8 mouse cellular contexts compared by ENCODE assay signal in genomic region chr11:45944643-45945156, GRCm38 (mm10). TPM values are rescaled to one million over a fixed set of nuclear protein-coding genes. Genes with fewer than 3 reads are reported as not detected.
DNase-seq lines count a peak whose midpoint lies in the region; ATAC-seq and TF ChIP-seq lines count a peak whose summit lies in the region.

TSS of gene Lsm11 (minus strand) at chr11:45944935.

- H3K27me3 ChIP-seq in CH12.LX (replicated peaks) = no peaks in the 10 kb centered on the region
- no peaks in the 10 kb centered on the region for H3K27me3 ChIP-seq in forebrain, embryonic 12.5 days
- H3K27me3 ChIP-seq in liver, postnatal 0 days (ENCODE audit: insufficient read depth, low read length) = no peaks in the 10 kb centered on the region
- H3K27me3 ChIP-seq in neural tube, embryonic 14.5 days (ENCODE audit: control insufficient read depth, insufficient read depth, low read length) = no peaks in the 10 kb centered on the region

- dilution Hi-C loops in CH12.LX (cut with MboI; ENCODE audit: extremely low pct_ligation_motif_present, extremely low pct_unique_long_range_greater_than_20kb, low sequenced_read_pairs) = no loop called here

- TF ChIP-seq CTCF in CH12.LX (conservative IDR thresholded peaks at IDR 0.05 in 1 of 2, IDR thresholded peaks at IDR 0.05 in 1 of 2; ENCODE audit: low read depth in 2 of 2, low read length in 2 of 2) = peak; percentile 82 to 100
- peak; percentile 100 for TF ChIP-seq CTCF in liver, postnatal 0 days (IDR thresholded peaks at IDR 0.05; ENCODE audit: low read depth)

- WGBS in forebrain, embryonic 12.5 days = 0% methylated on average over 31 of the region's 55 CpGs
- under 1% methylated on average over 55 of the region's 55 CpGs for WGBS in large intestine, adult 2 months
- WGBS in liver, postnatal 0 days (ENCODE audit: insufficient replicate concordance) = under 1% methylated on average over 46 of the region's 55 CpGs
- WGBS in neural tube, embryonic 14.5 days = under 1% methylated on average over 54 of the region's 55 CpGs

- H3K4me2 ChIP-seq in CH12.LX (ENCODE audit: insufficient read depth, low read depth, poor library complexity, severe bottlenecking) = peak within 1 kb of the TSS; percentile 81
- H3K4me2 ChIP-seq in forebrain, embryonic 12.5 days = peak within 1 kb of the TSS; percentile 91
- H3K4me2 ChIP-seq in liver, postnatal 0 days (ENCODE audit: low read depth, low read length) = peak within 1 kb of the TSS; percentile 100
- H3K4me2 ChIP-seq in neural tube, embryonic 14.5 days (ENCODE audit: low read depth, low read length) = peak within 1 kb of the TSS; percentile 74

- H3K9ac ChIP-seq in CH12.LX (ENCODE audit: insufficient read depth, low read depth) = peak within 1 kb of the TSS; percentile 76
- H3K9ac ChIP-seq in forebrain, embryonic 12.5 days = peak within 1 kb of the TSS; percentile 81
- peak within 1 kb of the TSS; percentile 91 for H3K9ac ChIP-seq in liver, postnatal 0 days (replicated peaks)
- peak within 1 kb of the TSS; percentile 82 for H3K9ac ChIP-seq in neural tube, embryonic 14.5 days (replicated peaks; ENCODE audit: low read depth, low read length)

- TF ChIP-seq RAD21 in CH12.LX (IDR thresholded peaks at IDR 0.05; ENCODE audit: low read depth, low read length) = peak; percentile 89

- H3K36me3 ChIP-seq in CH12.LX (replicated peaks in 1 of 2; ENCODE audit: control insufficient read depth in 1 of 2, insufficient read depth in 1 of 2, low read length in 1 of 2) = peaks cover 18 to 59% of the 10 kb centered on the region in 2 experiments
- H3K36me3 ChIP-seq in forebrain, embryonic 12.5 days (replicated peaks) = peaks cover 6% of the 10 kb centered on the region
- peaks cover 4% of the 10 kb centered on the region for H3K36me3 ChIP-seq in liver, postnatal 0 days (replicated peaks; ENCODE audit: insufficient read depth, low read length)
- H3K36me3 ChIP-seq in neural tube, embryonic 14.5 days (ENCODE audit: control insufficient read depth, insufficient read depth, low read length) = no peaks in the 10 kb centered on the region

- intact Hi-C loops in heart, postnatal 10 days (cut with DNase I) = loop anchor here (1.0 to 5.0 kb wide), 2 partner anchors 183 to 272 kb away; no protein-coding TSS in a partner anchor

- H3K9me3 ChIP-seq in CH12.LX (replicated peaks; ENCODE audit: low read length) = no peaks in the 10 kb centered on the region
- H3K9me3 ChIP-seq in forebrain, embryonic 12.5 days = no peaks in the 10 kb centered on the region
- no peaks in the 10 kb centered on the region for H3K9me3 ChIP-seq in liver, postnatal 0 days (ENCODE audit: low read length)
- no peaks in the 10 kb centered on the region for H3K9me3 ChIP-seq in neural tube, embryonic 14.5 days (ENCODE audit: control insufficient read depth, low read length)

- H3K4me1 ChIP-seq in CH12.LX (ENCODE audit: control insufficient read depth in 1 of 2, insufficient read depth in 2 of 2) = peaks cover 0 to 24% of the 10 kb centered on the region in 2 experiments; a peak in 3 of 4 replicates
- H3K4me1 ChIP-seq in forebrain, embryonic 12.5 days = peaks cover 17% of the 10 kb centered on the region
- peaks cover 9% of the 10 kb centered on the region for H3K4me1 ChIP-seq in liver, postnatal 0 days (ENCODE audit: insufficient read depth)
- H3K4me1 ChIP-seq in neural tube, embryonic 14.5 days (ENCODE audit: control insufficient read depth, insufficient read depth, low read length) = peaks cover 9% of the 10 kb centered on the region; the same call in 1 of the 2 replicates

- H3K27ac ChIP-seq in CH12.LX (ENCODE audit: insufficient read depth, low read depth) = no peak within 1 kb of the TSS
- peak within 1 kb of the TSS; percentile 56; the same call in 1 of the 2 replicates for H3K27ac ChIP-seq in forebrain, embryonic 12.5 days
- H3K27ac ChIP-seq in liver, postnatal 0 days (ENCODE audit: low read depth) = peak within 1 kb of the TSS; percentile 60
- peak within 1 kb of the TSS; percentile 78 for H3K27ac ChIP-seq in neural tube, embryonic 14.5 days (ENCODE audit: low read depth, low read length)

- peak within 1 kb of the TSS; percentile 71 to 92 (median 79) for H3K4me3 ChIP-seq in CH12.LX (replicated peaks in 1 of 3; ENCODE audit: low read depth in 2 of 3, low read length in 2 of 3, poor library complexity in 1 of 3)
- peak within 1 kb of the TSS; percentile 84 for H3K4me3 ChIP-seq in forebrain, embryonic 12.5 days (replicated peaks)
- peak within 1 kb of the TSS; percentile 96 for H3K4me3 ChIP-seq in liver, postnatal 0 days (ENCODE audit: low read depth, low read length)
- peak within 1 kb of the TSS; percentile 94 for H3K4me3 ChIP-seq in neural tube, embryonic 14.5 days (ENCODE audit: low read depth, low read length)

- in situ Hi-C loops in CH12.LX (cut with MboI; ENCODE audit: low pct_ligation_motif_present, low pct_unique_long_range_greater_than_20kb, low sequenced_read_pairs) = no loop called here

- DNase-seq in CH12.LX (ENCODE audit: extremely low read depth) = peak; percentile 95
- peak; percentile 87 for DNase-seq in c-Kit-positive CD71-positive TER-119-negative erythroid progenitor cells, embryonic 14.5 days (ENCODE audit: low read depth)
- DNase-seq in heart, postnatal 10 days = peak; percentile 97 to 99
- peak; percentile 83 for DNase-seq in large intestine, adult 2 months (ENCODE audit: low read depth, low spot score)
- peak; percentile 99 for DNase-seq in liver, postnatal 0 days
- DNase-seq in testis, postnatal 10 days (ENCODE audit: low spot score) = peak; percentile 99

- TF ChIP-seq EP300 in CH12.LX (IDR thresholded peaks at IDR 0.05; ENCODE audit: low read length) = no peak
- no peak for TF ChIP-seq EP300 in liver, postnatal 0 days (IDR thresholded peaks at IDR 0.05; ENCODE audit: low read depth)

- peak; percentile 67; the same call in 1 of the 2 replicates for TF ChIP-seq POLR2A in CH12.LX (IDR thresholded peaks at IDR 0.05; ENCODE audit: low read depth, low read length)

- peak; percentile 87 for ATAC-seq in forebrain, embryonic 12.5 days (ENCODE audit: low FRiP score)
- peak; percentile 97 for ATAC-seq in liver, postnatal 0 days
- ATAC-seq in neural tube, embryonic 14.5 days (ENCODE audit: low read depth) = peak; percentile 87

- H3K79me2 ChIP-seq in CH12.LX (replicated peaks; ENCODE audit: control insufficient read depth, extremely low read depth, insufficient read depth, poor library complexity, severe bottlenecking) = no peaks in the 10 kb centered on the region

TF ChIP-seq in CH12.LX, 34 proteins besides CTCF, POLR2A, EP300 and RAD21 (continues in another document):
- TF ChIP-seq NRF1 (IDR thresholded peaks at IDR 0.05; ENCODE audit: low read depth, low read length) = peak; percentile 94
- TF ChIP-seq E2F4 (IDR thresholded peaks at IDR 0.05; ENCODE audit: insufficient replicate concordance, low read depth, low read length) = no peak
- TF ChIP-seq ZNF384 (IDR thresholded peaks at IDR 0.05; ENCODE audit: low read depth, low read length) = 0 out of 2 replicates have a peak, but pooled peaks have one; percentile 17
- TF ChIP-seq USF1 (IDR thresholded peaks at IDR 0.05; ENCODE audit: low read depth, low read length) = no peak; the same call in 1 of the 2 replicates
- peak; percentile 85; the same call in 1 of the 2 replicates for TF ChIP-seq MAZ (IDR thresholded peaks at IDR 0.05; ENCODE audit: low read depth, low read length)
- peak; percentile 25; the same call in 1 of the 2 replicates for TF ChIP-seq ZMIZ1 (IDR thresholded peaks at IDR 0.05; ENCODE audit: low read depth, low read length)
- no peak for TF ChIP-seq MAFK (IDR thresholded peaks at IDR 0.05; ENCODE audit: insufficient replicate concordance, low read length)
- peak; percentile 69; the same call in 1 of the 2 replicates for TF ChIP-seq IRF4 (IDR thresholded peaks at IDR 0.05; ENCODE audit: low read depth, low read length)
- peak; percentile 61 for TF ChIP-seq HCFC1 (IDR thresholded peaks at IDR 0.05; ENCODE audit: low read depth, low read length)
- TF ChIP-seq SIN3A (IDR thresholded peaks at IDR 0.05; ENCODE audit: low read length) = peak; percentile 84
- TF ChIP-seq MAX (IDR thresholded peaks at IDR 0.05; ENCODE audit: low read length) = peak; percentile 72
- peak; percentile 84 for TF ChIP-seq MEF2A (IDR thresholded peaks at IDR 0.05; ENCODE audit: borderline replicate concordance, low read depth, low read length)
- TF ChIP-seq MYC (IDR thresholded peaks at IDR 0.05; ENCODE audit: low read depth, low read length) = peak; percentile 82; the same call in 1 of the 2 replicates
- no peak for TF ChIP-seq KAT2A (IDR thresholded peaks at IDR 0.05; ENCODE audit: insufficient replicate concordance, low read length)
- TF ChIP-seq CHD1 (IDR thresholded peaks at IDR 0.05; ENCODE audit: low read depth, low read length) = no peak
- peak; percentile 83 for TF ChIP-seq SMC3 (IDR thresholded peaks at IDR 0.05; ENCODE audit: low read depth, low read length)
- TF ChIP-seq TCF12 (IDR thresholded peaks at IDR 0.05; ENCODE audit: low read depth, low read length) = peak; percentile 73
- TF ChIP-seq CHD2 (IDR thresholded peaks at IDR 0.05; ENCODE audit: low read length) = no peak
- peak; percentile 46 for TF ChIP-seq ZC3H11A (IDR thresholded peaks at IDR 0.05; ENCODE audit: low read depth, low read length)
- TF ChIP-seq GABPA (IDR thresholded peaks at IDR 0.05; ENCODE audit: insufficient replicate concordance, low read depth, low read length) = no peak
- TF ChIP-seq NELFE (IDR thresholded peaks at IDR 0.05; ENCODE audit: low read depth, low read length) = peak; percentile 91
- no peak for TF ChIP-seq POLR2AphosphoS2 (IDR thresholded peaks at IDR 0.05; ENCODE audit: low read depth, low read length)
- TF ChIP-seq RCOR1 (conservative IDR thresholded peaks at IDR 0.05; ENCODE audit: low read depth, low read length) = no peak
- TF ChIP-seq USF2 (conservative IDR thresholded peaks at IDR 0.05; ENCODE audit: low read depth, low read length) = no peak
- peak; percentile 45 for TF ChIP-seq BHLHE40 (IDR thresholded peaks at IDR 0.05; ENCODE audit: low read depth, low read length)
- peak; percentile 76 for TF ChIP-seq MXI1 (IDR thresholded peaks at IDR 0.05; ENCODE audit: low read depth, low read length)
- TF ChIP-seq ZKSCAN1 (IDR thresholded peaks at IDR 0.05; ENCODE audit: borderline replicate concordance, low read depth, low read length) = no peak

RNA-seq across cellular contexts. Expression of gene Lsm11, which starts in this region (rescaled TPM):
- 12.8 and 13.1 TPM in 2 replicates for total RNA-seq in CH12.LX (2012; rRNA removed)
- total RNA-seq in CH12.LX (2014; rRNA removed) = 8.9 and 9.0 TPM in 2 replicates
- 10.1 and 11.0 TPM in 2 replicates for polyA plus RNA-seq in CH12.LX (2012; ENCODE audit: insufficient read length, low read depth)
- polyA plus RNA-seq in forebrain, embryonic 12.5 days (2016; fragmentation: Nextera tagmentation; extraction: Ambion mirVana) = 9.3 and 11.5 TPM in 2 replicates
- total RNA-seq in heart, postnatal 10 days (2021) = 1 to 10 TPM; 6.3 to 8.1 TPM
- polyA plus RNA-seq in large intestine, adult 2 months (2012; rRNA removed) = 2.5 and 3.2 TPM in 2 replicates
- 1.3 and 1.8 TPM in 2 replicates for polyA plus RNA-seq in liver, postnatal 0 days (2015; fragmentation: Nextera tagmentation; extraction: Ambion mirVana)
- 28.7 and 29.4 TPM in 2 replicates for polyA plus RNA-seq in neural tube, embryonic 14.5 days (2014; fragmentation: Nextera tagmentation; extraction: Ambion mirVana)
